Mouse (Mus musculus) testis, adult 2 months (tissue): Measurements from ENCODE around the gene Pla2g2d.

Experiments used
- CTCF ChIP-seq: fragments of 200-500 bp; IDR thresholded peaks from 2 replicates; pipeline ENCODE4 v1.5.1; 2012; ENCODE audit warnings: low read depth, mild to moderate bottlenecking, inconsistent platforms, low read length, moderate library complexity; ENCODE audit not compliant: control insufficient read depth, insufficient read depth, insufficient replicate concordance
- POLR2A ChIP-seq: fragments of 200-500 bp; IDR thresholded peaks from 2 replicates; pipeline ENCODE4 v1.6.1; 2012; ENCODE audit warnings: low read depth, mild to moderate bottlenecking, inconsistent platforms, low read length, moderate library complexity; ENCODE audit not compliant: control insufficient read depth

GRCm38 (mm10) chr4:138785721-138786120, 10.2 kb downstream of the Pla2g2d start:
- TF ChIP-seq CTCF = no peak
- TF ChIP-seq POLR2A = no peak
